Mouse (Mus musculus): ENCODE results near the gene Idh3g. TPM values are rescaled to one million over a fixed set of nuclear protein-coding genes. Genes with fewer than 3 reads are reported as not detected.

The Idh3g gene
- polyA plus RNA-seq, 1 experiment from 2014 or later = 219 TPM

GRCm38 (mm10) chrX:73782227-73782626, 4.5 kb downstream of the Idh3g start:
- Histone ChIP-seq H3K9me3 (ENCODE audit: low read depth, low read length) (no peaks in the 10 kb centered on the region), H3K36me3 (ENCODE audit: insufficient read depth) (peaks cover 39% of the 10 kb centered on the region), H3K4me3 (ENCODE audit: low read depth, low read length) (no peak overlapping the region), H3K27ac (ENCODE audit: low read depth) (no peak overlapping the region), H3K4me1 (ENCODE audit: insufficient read depth) (peaks cover 5% of the 10 kb centered on the region; the same call in 1 of the 2 replicates), H3K27me3 (ENCODE audit: insufficient read depth, low read length) (no peaks in the 10 kb centered on the region), H3K4me2 (no peak overlapping the region), H3K9ac (no peak overlapping the region)
- no peak for TF ChIP-seq CTCF (IDR thresholded peaks at IDR 0.05; ENCODE audit: low read depth)
- WGBS = 88% methylated on average over 3 of the region's 3 CpGs
- no peak for ATAC-seq (ENCODE audit: insufficient read depth)
- DNase-seq = no peak

DNA sequence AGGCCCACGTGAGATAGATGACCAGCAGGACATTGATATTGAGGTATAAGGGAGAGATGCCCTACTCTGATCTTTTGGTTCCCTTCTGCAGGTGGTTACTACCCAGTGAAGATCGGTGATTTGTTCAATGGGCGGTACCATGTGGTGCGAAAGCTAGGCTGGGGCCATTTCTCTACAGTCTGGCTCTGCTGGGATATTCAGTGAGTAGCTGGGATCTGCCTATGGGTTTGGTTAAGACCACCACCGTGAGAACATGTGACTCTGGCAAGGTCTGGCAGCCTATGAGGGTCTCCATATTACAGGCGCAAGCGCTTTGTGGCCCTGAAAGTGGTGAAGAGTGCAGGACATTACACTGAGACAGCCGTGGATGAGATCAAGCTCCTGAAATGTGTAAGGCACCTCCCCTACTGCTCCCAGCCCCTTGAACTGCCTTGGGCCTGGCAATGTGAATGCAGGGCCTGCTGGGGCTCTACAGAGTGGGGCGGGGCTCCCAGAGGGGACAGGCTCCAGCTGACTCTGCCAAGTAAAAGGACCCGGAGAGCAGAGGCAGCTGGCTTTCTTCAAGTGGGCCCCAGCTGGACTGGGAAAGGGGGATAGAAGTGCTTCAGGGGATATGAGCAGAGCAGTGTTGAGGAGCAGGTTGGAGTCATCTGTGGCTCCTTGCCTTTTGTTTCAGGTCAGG, 11.8 kb downstream of the Idh3g start:
- H3K9ac ChIP-seq = no peak overlapping the region

GRCm38 (mm10) chrX:73774168-73774760, 12.4 kb downstream of the Idh3g start, which contains the start of gene Srpk3:
Srpk3 (plus strand) TSS chrX:73774405.
- Histone ChIP-seq H3K9ac (no peak within 1 kb of the TSS), H3K4me3 (ENCODE audit: low read depth, low read length) (no peak within 1 kb of the TSS), H3K4me2 (no peak within 1 kb of the TSS), H3K27me3 (ENCODE audit: insufficient read depth, low read length) (no peaks in the 10 kb centered on the region), H3K27ac (ENCODE audit: low read depth) (no peak within 1 kb of the TSS; the same call in 1 of the 2 replicates), H3K9me3 (ENCODE audit: low read depth, low read length) (no peaks in the 10 kb centered on the region), H3K4me1 (ENCODE audit: insufficient read depth) (no peaks in the 10 kb centered on the region), H3K36me3 (ENCODE audit: insufficient read depth) (peaks cover 12% of the 10 kb centered on the region; the same call in 1 of the 2 replicates)
- no peak for TF ChIP-seq CTCF (IDR thresholded peaks at IDR 0.05; ENCODE audit: low read depth)
- DNase-seq (no peak), ATAC-seq (ENCODE audit: insufficient read depth) (peak; percentile 21; the same call in 1 of the 2 replicates)
- WGBS = 41% methylated on average over 9 of the region's 9 CpGs

More for the DNA sequence above, 11.8 kb downstream of the Idh3g start:
- Histone ChIP-seq H3K27ac (ENCODE audit: low read depth) (no peak overlapping the region), H3K4me2 (no peak overlapping the region), H3K9me3 (ENCODE audit: low read depth, low read length) (no peaks in the 10 kb centered on the region), H3K27me3 (ENCODE audit: insufficient read depth, low read length) (no peaks in the 10 kb centered on the region), H3K4me1 (ENCODE audit: insufficient read depth) (no peaks in the 10 kb centered on the region), H3K4me3 (ENCODE audit: low read depth, low read length) (no peak overlapping the region), H3K36me3 (ENCODE audit: insufficient read depth) (peaks cover 19% of the 10 kb centered on the region; the same call in 1 of the 2 replicates)
- WGBS = 60% methylated on average over 10 of the region's 10 CpGs
- TF ChIP-seq CTCF (IDR thresholded peaks at IDR 0.05; ENCODE audit: low read depth) = no peak
- peak; percentile 59 for DNase-seq
- ATAC-seq (ENCODE audit: insufficient read depth) = peak; percentile 83

DNA sequence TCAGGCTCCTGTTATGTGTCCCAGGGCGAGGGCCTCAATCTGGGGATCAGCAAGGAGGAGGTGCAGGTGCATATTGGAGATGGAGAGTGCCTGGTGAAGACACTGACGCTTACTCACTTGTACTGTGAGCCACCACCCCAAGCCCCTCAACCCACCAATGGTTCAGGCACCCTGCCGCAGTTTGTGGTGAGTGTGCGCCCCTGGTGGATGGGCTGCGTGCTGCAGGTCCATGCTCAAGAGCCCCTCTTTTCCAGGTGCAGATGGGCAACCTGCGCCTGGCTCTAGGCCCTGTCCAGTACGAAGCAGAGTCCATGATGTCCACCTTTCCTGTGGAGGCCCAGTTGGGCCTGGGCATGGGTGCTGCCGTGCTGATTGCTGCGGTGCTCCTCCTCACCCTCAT, 19.4 kb downstream of the Idh3g start:
- peak; percentile 69 for TF ChIP-seq CTCF (IDR thresholded peaks at IDR 0.05; ENCODE audit: low read depth)
- ATAC-seq (ENCODE audit: insufficient read depth) (no peak), DNase-seq (peak; percentile 12)
- H3K4me1 ChIP-seq (ENCODE audit: insufficient read depth) = no peaks in the 10 kb centered on the region
- H3K4me2 ChIP-seq = no peak overlapping the region
- H3K4me3 ChIP-seq (ENCODE audit: low read depth, low read length) = no peak overlapping the region
- H3K9me3 ChIP-seq (ENCODE audit: low read depth, low read length) = no peaks in the 10 kb centered on the region
- no peak overlapping the region for H3K9ac ChIP-seq
- WGBS = 66% methylated on average over 9 of the region's 9 CpGs
- no peak overlapping the region for H3K27ac ChIP-seq (ENCODE audit: low read depth)
- H3K27me3 ChIP-seq (ENCODE audit: insufficient read depth, low read length) = no peaks in the 10 kb centered on the region
- no peaks in the 10 kb centered on the region for H3K36me3 ChIP-seq (ENCODE audit: insufficient read depth)

- Histone ChIP-seq H3K4me3 (ENCODE audit: low read depth, low read length) (no peak overlapping the region), H3K4me2 (no peak overlapping the region), H3K27ac (ENCODE audit: low read depth) (no peak overlapping the region), H3K4me1 (ENCODE audit: insufficient read depth) (no peaks in the 10 kb centered on the region), H3K9me3 (ENCODE audit: low read depth, low read length) (no peaks in the 10 kb centered on the region), H3K9ac (no peak overlapping the region), H3K27me3 (ENCODE audit: insufficient read depth, low read length) (no peaks in the 10 kb centered on the region), H3K36me3 (ENCODE audit: insufficient read depth) (no peaks in the 10 kb centered on the region)
- peak; percentile 74 for DNase-seq
- no peak for TF ChIP-seq CTCF (IDR thresholded peaks at IDR 0.05; ENCODE audit: low read depth)
- WGBS = 58% methylated on average over 1 of the region's 1 CpGs
- ATAC-seq (ENCODE audit: insufficient read depth) = peak; percentile 78; the same call in 1 of the 2 replicates
Measured at GRCm38 (mm10) chrX:73765311-73765710, 21.4 kb downstream of the Idh3g start.

DNA sequence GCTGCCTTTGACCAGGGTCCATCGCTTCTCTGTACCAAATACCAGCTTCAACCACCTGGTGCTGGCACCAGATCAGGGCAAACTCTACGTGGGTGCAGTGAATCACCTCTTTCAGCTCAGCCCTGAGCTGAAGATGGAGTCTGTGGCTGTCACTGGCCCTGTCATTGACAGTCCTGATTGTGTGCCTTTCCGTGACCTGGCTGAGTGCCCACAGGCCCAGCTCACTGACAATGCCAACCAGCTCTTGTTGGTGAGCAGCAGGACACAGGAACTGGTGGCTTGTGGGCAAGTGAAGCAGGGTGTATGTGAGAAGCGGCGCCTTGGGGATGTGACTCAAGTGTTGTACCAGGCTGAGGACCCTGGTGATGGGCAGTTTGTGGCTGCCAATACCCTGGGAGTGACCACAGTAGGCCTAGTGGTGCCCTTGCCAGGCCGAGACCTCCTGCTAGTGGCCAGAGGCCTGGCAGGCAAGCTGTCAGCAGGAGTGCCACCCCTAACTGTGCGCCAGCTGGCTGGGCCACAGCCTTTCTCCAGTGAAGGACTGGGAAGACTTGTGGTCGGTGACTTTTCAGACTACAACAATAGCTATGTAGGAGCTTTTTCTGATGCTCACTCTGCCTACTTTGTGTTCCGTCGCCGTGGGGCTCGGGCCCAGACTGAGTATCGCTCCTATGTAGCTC, 27.9 kb downstream of the Idh3g start:
- H3K4me1 ChIP-seq (ENCODE audit: insufficient read depth) = no peaks in the 10 kb centered on the region

More for the DNA sequence above, 27.9 kb downstream of the Idh3g start:
- H3K36me3 ChIP-seq (ENCODE audit: insufficient read depth) = no peaks in the 10 kb centered on the region
- no peak overlapping the region for H3K27ac ChIP-seq (ENCODE audit: low read depth)
- DNase-seq (no peak), ATAC-seq (ENCODE audit: insufficient read depth) (no peak)
- H3K9ac ChIP-seq = no peak overlapping the region
- 79% methylated on average over 13 of the region's 13 CpGs for WGBS
- H3K4me3 ChIP-seq (ENCODE audit: low read depth, low read length) = no peak overlapping the region
- H3K9me3 ChIP-seq (ENCODE audit: low read depth, low read length) = no peaks in the 10 kb centered on the region
- no peak overlapping the region for H3K4me2 ChIP-seq
- no peak for TF ChIP-seq CTCF (IDR thresholded peaks at IDR 0.05; ENCODE audit: low read depth)
- H3K27me3 ChIP-seq (ENCODE audit: insufficient read depth, low read length) = no peaks in the 10 kb centered on the region
